Mouse (Mus musculus) limb, embryonic 14.5 days (tissue): Measurements from ENCODE around the gene Espnl. TPM values are rescaled to one million over a fixed set of nuclear protein-coding genes. Genes with fewer than 3 reads are reported as not detected.

Experiments used
- ATAC-seq: fragments of 200-750 bp; cut with Nextera tagmentation; 2 replicates; pipeline ENCODE4 v1.8.0; 2017; ENCODE audit warnings: low read depth, moderate number of reproducible peaks, moderate TSS enrichment; ENCODE audit not compliant: low FRiP score
- DNase-seq: peaks from one replicate; pipeline ENCODE4 v3.0.0-alpha.2; 2015; ENCODE audit warnings: low spot score
- H3K27ac ChIP-seq: fragments of 300-500 bp; sonication (generic); replicated peaks from 2 replicates; pipeline ENCODE4 v1.5.1; 2014; ENCODE audit warnings: low read depth, mild to moderate bottlenecking, low read length, moderate library complexity, mixed read lengths
- H3K27me3 ChIP-seq: fragments of 300-500 bp; sonication (generic); 2 replicates; pipeline ENCODE4 v1.6.1; 2014; ENCODE audit warnings: low read length, mixed read lengths; ENCODE audit not compliant: control insufficient read depth, insufficient read depth
- H3K36me3 ChIP-seq: fragments of 300-500 bp; sonication (generic); 2 replicates; pipeline ENCODE4 v1.6.1; 2014; ENCODE audit warnings: mild to moderate bottlenecking, low read length, moderate library complexity, mixed read lengths; ENCODE audit not compliant: control insufficient read depth, insufficient read depth
- H3K4me1 ChIP-seq: fragments of 300-500 bp; sonication (generic); 2 replicates; pipeline ENCODE4 v1.6.1; 2014; ENCODE audit warnings: antibody characterized with exemption, low read length, mixed read lengths; ENCODE audit not compliant: control insufficient read depth, insufficient read depth
- H3K4me2 ChIP-seq: fragments of 300-500 bp; sonication (generic); replicated peaks from 2 replicates; pipeline ENCODE4 v1.6.1; 2014; ENCODE audit warnings: low read depth, mild to moderate bottlenecking, low read length, moderate library complexity; ENCODE audit not compliant: severe bottlenecking
- H3K4me3 ChIP-seq: fragments of 300-500 bp; sonication (generic); replicated peaks from 2 replicates; pipeline ENCODE4 v1.5.1; 2014; ENCODE audit warnings: low read length
- H3K9ac ChIP-seq: fragments of 300-500 bp; sonication (generic); 2 replicates; pipeline ENCODE4 v1.6.1; 2014; ENCODE audit warnings: mild to moderate bottlenecking, low read depth, low read length, moderate library complexity; ENCODE audit not compliant: severe bottlenecking
- H3K9me3 ChIP-seq: fragments of 300-500 bp; sonication (generic); 2 replicates; pipeline ENCODE4 v1.6.1; 2016; ENCODE audit warnings: low read length; ENCODE audit not compliant: control insufficient read depth
- POLR2A ChIP-seq: fragments of 200-500 bp; IDR thresholded peaks from 2 replicates; pipeline ENCODE4 v1.8.0; 2012; ENCODE audit warnings: inconsistent platforms, mild to moderate bottlenecking, moderate library complexity, borderline replicate concordance; ENCODE audit not compliant: insufficient read depth, insufficient read length; ENCODE audit errors: extremely low read depth
- WGBS: fragments of 180-500 bp; shearing (Covaris S2); extraction: QIAGEN DNeasy Blood & Tissue Kit; methylation state at CpG from one replicate; pipeline ENCODE4 v1.1.7; 2014; 5-methylcytosine and 5-hydroxymethylcytosine counted together
- polyA plus RNA-seq, 2 experiments: library from polyadenylated mRNA; depleted of rRNA in 1 of 2; stranded (reverse) in 1 of 2; unstranded in 1 of 2; fragments of >200 nt; fragmentation: Nextera tagmentation in 1 of 2; extraction: Ambion mirVana in 1 of 2; gene quantifications; 2 replicates each; pipeline versions ENCODE4 v1.2.1 to v1.2.3; 2012 to 2014

The Espnl gene
- polyA plus RNA-seq, 2 experiments: 0.08 to 0.10 TPM

DNA sequence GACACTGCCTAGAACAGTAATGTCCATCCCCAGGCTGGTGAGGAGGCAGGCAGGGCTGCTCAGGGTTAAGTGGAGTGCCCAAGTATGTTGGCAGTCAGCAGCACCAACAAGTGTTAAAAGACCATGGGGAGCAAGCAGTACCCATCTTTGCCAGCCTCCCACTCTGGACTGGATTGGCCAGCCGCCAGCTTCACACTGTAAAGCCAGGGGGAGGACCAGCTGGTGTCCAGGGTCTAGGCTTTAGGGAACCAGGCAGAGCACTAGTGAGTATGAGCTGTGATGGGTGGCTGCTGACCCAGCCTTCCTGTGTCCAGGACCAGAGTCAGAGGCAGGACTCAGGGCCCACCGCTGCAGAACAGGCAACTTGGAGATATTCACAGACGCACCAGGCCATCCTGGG, 22.1 kb downstream of the Espnl start:
- TF ChIP-seq POLR2A: no peak
- Histone ChIP-seq H3K4me2 (no peak overlapping the region), H3K27me3 (peaks cover 44% of the 10 kb centered on the region), H3K4me1 (no peaks in the 10 kb centered on the region), H3K27ac (no peak overlapping the region), H3K9me3 (no peaks in the 10 kb centered on the region), H3K4me3 (no peak overlapping the region), H3K36me3 (no peaks in the 10 kb centered on the region), H3K9ac (no peak overlapping the region)
- no peak for DNase-seq
- ATAC-seq: no peak
- WGBS: 84% methylated on average over 3 of the region's 3 CpGs

DNA sequence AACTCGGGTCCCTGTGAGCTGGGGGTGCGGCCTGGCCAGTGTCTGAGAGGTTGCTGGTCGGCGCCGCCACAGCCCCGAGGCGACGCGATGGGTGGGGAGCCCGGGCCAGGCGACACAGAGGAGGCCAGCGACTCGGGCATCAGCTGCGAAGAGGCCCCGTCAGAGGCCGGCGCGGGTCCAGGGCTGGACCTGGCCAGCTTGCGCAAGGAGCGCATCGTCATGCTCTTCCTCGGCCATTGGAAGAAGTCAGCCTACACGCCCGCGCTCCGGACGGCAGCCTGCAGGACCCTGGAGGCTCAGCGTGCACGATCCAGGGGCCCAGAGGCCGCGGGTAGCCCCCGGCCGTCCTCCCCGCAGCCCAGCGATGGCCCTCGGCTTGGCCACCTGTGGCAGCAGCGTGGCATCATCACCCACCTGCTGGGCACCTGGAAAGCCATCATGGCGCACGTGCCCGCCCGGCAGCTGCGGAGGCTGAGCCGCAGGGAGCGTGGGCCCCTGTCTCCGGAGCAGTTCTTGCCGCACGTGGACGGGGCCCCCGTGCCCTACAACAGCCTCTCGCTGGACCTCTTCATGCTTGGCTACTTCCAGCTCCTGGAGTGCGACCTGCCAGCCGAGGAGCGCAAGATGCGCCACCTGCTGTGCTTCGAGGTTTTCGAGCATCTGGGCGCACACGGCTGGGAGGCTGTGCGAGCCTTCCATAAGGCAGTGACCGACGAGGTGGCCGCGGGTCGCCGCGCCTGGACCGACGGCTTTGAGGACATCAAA, 23.2 kb downstream of the Espnl start:
- TF ChIP-seq POLR2A: no peak
- no peak for DNase-seq
- Histone ChIP-seq H3K4me3 (peak overlapping the region; percentile 26), H3K9me3 (no peaks in the 10 kb centered on the region), H3K9ac (peak overlapping the region; percentile 25; the same call in 1 of the 2 replicates), H3K27me3 (peaks cover 44% of the 10 kb centered on the region), H3K4me2 (peak overlapping the region; percentile 42), H3K36me3 (no peaks in the 10 kb centered on the region), H3K4me1 (no peaks in the 10 kb centered on the region), H3K27ac (no peak overlapping the region)
- ATAC-seq: no peak
- 5% methylated on average over 57 of the region's 68 CpGs for WGBS

DNA sequence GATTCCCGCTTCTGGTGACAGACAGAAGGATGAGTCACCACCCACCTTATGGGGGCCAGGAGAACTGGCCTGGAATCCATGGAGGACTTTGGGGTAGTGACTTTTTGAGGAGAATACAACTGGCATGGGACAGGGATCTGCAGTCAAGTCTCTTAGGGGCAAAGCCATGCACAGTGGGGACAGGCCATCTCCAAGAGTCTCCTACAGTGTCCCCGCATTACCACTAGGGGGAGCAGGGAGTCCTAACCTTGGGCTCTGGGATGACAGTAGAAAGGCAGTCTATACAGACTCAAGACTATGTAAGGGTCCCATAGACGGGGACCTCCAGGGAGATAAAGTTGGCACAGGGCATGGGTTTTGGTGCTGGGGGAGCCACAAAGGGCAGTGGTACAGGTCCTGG, 25.0 kb downstream of the Espnl start:
- peaks cover 44% of the 10 kb centered on the region for H3K27me3 ChIP-seq
- no peaks in the 10 kb centered on the region for H3K9me3 ChIP-seq
- no peak for TF ChIP-seq POLR2A
- WGBS: 34% methylated on average over 3 of the region's 3 CpGs
- no peak overlapping the region for H3K4me3 ChIP-seq
- no peaks in the 10 kb centered on the region for H3K4me1 ChIP-seq
- H3K36me3 ChIP-seq: no peaks in the 10 kb centered on the region
- peak; percentile 55 for DNase-seq
- no peak overlapping the region for H3K4me2 ChIP-seq
- H3K27ac ChIP-seq: no peak overlapping the region
- ATAC-seq: peak; percentile 58; the same call in 1 of the 2 replicates
- H3K9ac ChIP-seq: no peak overlapping the region

DNA sequence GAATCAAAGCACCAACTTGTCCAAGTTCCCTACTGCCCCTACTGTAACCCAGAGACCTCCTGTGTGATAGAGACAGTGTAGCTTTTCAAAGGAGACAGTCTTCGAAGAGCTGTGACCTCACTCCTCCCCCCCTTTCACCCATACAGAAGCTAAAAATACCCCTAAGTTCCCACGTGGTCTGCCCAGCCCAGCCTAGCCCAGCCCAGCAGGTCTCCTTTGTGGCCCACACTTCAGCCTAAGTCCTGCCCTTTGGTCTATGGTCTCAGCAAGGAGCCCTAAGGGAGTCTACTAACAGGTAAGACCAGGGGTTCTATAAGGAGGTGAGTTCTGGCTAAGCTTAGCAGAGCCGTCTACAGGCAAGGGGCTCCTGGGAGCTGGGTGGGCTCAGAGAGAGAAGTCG, 29.0 kb downstream of the Espnl start, which contains the start of gene Klhl30:
Gene Klhl30, plus strand, starts transcription at position 176 of the 400 bp plus-strand sequence.
- Histone ChIP-seq H3K9ac (no peak within 1 kb of the TSS), H3K4me3 (no peak within 1 kb of the TSS), H3K27ac (no peak within 1 kb of the TSS), H3K9me3 (no peaks in the 10 kb centered on the region), H3K4me1 (no peaks in the 10 kb centered on the region), H3K36me3 (no peaks in the 10 kb centered on the region), H3K27me3 (peaks cover 9% of the 10 kb centered on the region), H3K4me2 (no peak within 1 kb of the TSS)
- 46% methylated on average over 4 of the region's 4 CpGs for WGBS
- ATAC-seq (no peak), DNase-seq (no peak)
- TF ChIP-seq POLR2A: no peak

DNA sequence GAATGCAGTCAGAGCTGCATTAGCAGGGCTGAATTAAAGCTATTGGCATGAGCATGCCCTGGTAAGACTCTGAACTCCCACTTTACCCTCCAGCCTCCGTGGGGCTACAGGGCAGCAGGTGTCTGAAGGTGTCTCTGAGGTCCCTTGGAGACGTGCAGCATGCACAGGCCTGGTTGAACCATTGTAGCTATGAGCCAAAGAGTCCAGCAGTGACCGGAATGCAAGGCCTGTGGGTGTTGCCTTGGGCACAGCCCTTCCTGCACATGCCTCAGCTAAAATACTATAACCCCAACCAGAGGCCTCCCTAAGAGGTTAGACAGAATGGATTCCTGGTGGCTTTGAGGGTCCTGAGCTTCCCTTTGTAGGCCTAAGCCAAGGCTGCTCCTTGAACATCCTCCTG, 29.4 kb downstream of the Espnl start:
- ATAC-seq (no peak), DNase-seq (no peak)
- no peak overlapping the region for H3K4me3 ChIP-seq
- no peaks in the 10 kb centered on the region for H3K36me3 ChIP-seq
- WGBS: 75% methylated on average over 3 of the region's 3 CpGs
- no peak for TF ChIP-seq POLR2A
- peaks cover 5% of the 10 kb centered on the region; the same call in 1 of the 2 replicates for H3K27me3 ChIP-seq
- H3K4me2 ChIP-seq: no peak overlapping the region
- no peaks in the 10 kb centered on the region for H3K9me3 ChIP-seq
- no peak overlapping the region for H3K9ac ChIP-seq
- no peak overlapping the region for H3K27ac ChIP-seq
- no peaks in the 10 kb centered on the region for H3K4me1 ChIP-seq
